Mouse (Mus musculus) heart, adult 18-20 months (tissue): ENCODE data around the gene Ptprk. TPM values are rescaled to one million over a fixed set of nuclear protein-coding genes. Genes with fewer than 3 reads are reported as not detected.

ENCODE experiments used
- DNase-seq, 2 experiments: peaks; one replicate each; pipeline ENCODE4 v3.0.0; 2021 to 2022; ENCODE audit warnings: mixed read lengths in 1 of 2
- total RNA-seq, 2 experiments: library from RNA; stranded (reverse); gene quantifications; 2 replicates each; pipeline ENCODE4 v1.2.3; 2021

The Ptprk gene
- total RNA-seq, 2 experiments from 2014 or later: 17.3 to 21.1 TPM

DNA sequence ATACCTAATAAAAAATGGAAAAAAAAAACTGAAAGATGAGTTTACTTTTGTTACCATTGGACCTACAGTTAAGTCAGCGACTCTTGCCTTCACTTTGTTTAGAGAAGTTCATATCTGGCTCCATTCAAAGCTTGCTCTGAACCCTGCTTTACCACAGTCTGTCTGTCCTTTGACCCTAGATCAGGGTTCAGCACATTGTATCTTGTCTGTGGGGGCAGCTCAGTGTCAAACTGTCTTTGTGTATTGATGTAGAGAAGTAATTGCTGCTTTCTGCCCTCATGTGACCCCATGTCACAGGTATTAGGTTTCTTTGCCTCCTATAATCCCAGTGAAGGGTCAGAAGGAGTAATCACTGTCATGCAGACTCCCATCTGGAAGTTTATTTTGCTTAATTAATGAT is 222.9 kb downstream of the Ptprk start:
- DNase-seq: no peak

- no peak for DNase-seq
These were observed 224.6 kb downstream of the Ptprk start for GRCm38 (mm10) chr10:28299207-28299606.

GRCm38 (mm10) chr10:28303856-28304255 is 229.2 kb downstream of the Ptprk start:
- no peak for DNase-seq

GRCm38 (mm10) chr10:28304292-28304875 is 229.8 kb downstream of the Ptprk start:
- DNase-seq: no peak

DNA sequence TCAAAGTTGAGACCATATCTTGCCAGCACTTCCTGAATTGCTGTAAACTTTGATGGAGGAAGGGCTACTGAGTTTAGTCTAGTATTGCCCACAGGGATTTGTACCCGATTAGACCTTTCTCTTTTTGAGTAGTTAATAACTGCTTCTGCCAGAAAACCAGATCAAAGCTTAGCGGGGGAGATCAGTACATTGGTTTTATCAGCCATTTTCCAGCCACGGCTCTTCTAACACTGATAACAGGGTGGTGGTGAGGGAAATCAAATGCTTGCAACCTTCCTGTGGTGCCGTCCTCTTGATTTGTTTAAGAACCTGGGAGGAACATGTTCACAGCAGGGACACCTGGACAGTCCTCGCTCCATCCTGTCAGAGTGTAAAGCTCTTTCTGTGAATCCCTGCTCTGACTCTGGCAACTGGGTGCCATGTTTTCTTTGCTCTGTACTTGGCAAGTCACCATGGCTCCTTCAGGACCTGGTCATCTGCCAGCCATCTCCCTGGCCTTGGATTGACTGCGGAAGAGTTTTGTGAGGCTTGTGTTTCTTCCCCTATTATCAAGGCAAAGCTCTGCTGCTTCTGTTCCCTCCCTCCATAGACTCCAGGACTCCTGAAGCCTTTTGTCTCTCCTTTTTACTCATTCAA is 231.9 kb downstream of the Ptprk start:
- peak; percentile 6 to 12 for DNase-seq

- no peak for DNase-seq
These were observed 236.7 kb downstream of the Ptprk start for GRCm38 (mm10) chr10:28311369-28311768.

GRCm38 (mm10) chr10:28322995-28323394 is 248.4 kb downstream of the Ptprk start:
- DNase-seq: no peak

DNA sequence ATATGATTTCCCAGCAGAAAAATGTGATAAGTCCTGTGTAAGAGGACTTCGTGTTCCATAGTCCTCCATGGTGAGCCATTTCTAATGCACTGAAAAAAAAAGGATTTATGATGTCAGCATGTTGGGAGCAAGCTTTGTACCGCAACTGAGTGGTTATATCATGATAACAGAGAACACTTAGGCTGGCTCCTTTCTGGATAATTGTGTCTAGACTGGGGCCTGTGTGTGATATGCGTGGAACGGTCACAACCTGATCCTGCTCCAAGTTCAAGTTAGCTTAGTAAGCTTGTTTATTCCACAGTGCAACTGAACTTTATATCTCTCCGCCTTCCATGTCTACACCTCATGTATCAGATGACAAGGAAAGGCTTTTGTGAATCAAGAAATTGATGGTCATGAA is 260.6 kb downstream of the Ptprk start:
- no peak for DNase-seq

DNA sequence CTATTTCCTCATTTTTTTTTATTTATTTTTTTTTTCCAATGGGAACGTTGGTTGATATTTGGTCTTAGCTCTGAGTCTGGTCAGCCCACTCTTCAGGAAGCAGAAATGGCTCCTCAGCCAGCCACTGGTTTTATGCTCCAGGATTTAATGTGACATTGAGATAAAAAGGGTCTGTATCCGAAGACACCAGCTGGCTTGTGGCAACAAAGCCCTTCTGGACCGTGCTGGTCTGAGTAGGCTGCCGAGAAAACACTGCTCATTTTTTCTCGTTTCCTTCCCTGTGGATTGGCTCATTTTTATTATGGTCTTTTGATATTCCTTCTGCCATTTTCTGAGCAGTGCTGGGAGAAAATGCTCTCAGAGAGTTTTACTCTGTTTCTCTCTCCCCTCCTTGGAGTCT is 263.9 kb downstream of the Ptprk start:
- DNase-seq: no peak

GRCm38 (mm10) chr10:28345196-28345681 is 270.6 kb downstream of the Ptprk start:
- DNase-seq: peak; percentile 62 to 77

GRCm38 (mm10) chr10:28365291-28365690 is 290.7 kb downstream of the Ptprk start:
- no peak for DNase-seq

DNA sequence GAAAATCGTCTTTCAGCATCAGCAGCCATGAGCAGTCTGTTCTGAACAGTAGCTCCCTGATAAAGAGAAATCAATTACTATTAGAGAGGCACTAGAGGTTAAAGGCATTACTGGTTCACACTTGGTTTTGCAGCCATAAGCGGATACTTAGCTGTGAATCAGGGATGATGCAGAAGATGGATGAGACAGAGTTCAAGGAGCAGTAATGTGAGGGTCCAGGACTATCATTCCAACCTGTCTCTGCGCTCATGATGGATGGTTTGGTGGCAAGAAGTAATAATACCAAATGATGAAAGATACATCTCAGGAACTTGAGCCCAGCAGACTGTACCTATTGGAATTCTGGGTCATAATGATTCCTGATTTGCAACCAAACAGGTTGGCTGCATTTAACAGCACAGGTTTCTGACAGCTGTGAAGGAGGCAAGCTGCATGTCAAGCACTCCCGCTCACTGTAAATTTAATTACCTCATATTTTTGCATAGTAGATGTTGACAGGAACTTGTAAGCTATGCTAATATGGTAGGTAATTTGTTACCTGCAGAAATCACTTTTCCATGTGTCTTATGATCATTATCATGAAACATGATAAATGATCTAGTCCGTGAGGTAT is 291.6 kb downstream of the Ptprk start:
- DNase-seq: no peak

GRCm38 (mm10) chr10:28369808-28370207 is 295.2 kb downstream of the Ptprk start:
- no peak for DNase-seq

- no peak for DNase-seq
These were observed 300.3 kb downstream of the Ptprk start for GRCm38 (mm10) chr10:28374874-28375273.

- no peak for DNase-seq
These were observed 305.3 kb downstream of the Ptprk start for GRCm38 (mm10) chr10:28379752-28380488.

DNA sequence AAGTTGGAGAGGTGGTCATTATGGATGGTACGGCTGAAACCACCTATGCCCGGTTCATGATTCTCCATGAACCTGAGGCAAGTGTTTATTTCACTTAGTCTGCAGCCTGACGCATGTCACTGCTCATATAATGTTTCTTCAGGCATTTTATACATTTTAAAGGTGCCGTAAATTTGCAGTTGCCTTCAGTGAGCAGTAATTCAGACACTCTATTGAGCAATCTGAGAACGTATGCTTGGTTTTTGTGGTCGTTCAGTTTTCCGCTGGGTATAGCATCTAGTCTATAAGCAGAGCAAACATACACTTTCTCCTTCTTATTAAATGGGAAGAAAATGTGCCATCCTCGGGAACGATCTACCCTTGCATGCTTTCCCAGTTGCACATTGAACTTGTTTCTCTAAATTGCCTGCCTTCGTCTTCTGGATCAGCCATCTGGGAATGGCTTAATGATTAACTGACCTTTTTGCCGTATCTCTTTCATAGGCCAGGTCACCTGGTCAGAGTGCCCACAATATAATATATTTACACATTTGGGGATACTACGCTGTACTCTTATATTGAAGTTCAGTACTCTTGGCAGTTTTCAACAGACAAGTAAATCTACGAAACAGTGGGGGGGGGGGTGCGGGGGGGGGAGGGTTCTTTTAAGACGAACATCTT is 313.1 kb downstream of the Ptprk start:
- DNase-seq: no peak

DNA sequence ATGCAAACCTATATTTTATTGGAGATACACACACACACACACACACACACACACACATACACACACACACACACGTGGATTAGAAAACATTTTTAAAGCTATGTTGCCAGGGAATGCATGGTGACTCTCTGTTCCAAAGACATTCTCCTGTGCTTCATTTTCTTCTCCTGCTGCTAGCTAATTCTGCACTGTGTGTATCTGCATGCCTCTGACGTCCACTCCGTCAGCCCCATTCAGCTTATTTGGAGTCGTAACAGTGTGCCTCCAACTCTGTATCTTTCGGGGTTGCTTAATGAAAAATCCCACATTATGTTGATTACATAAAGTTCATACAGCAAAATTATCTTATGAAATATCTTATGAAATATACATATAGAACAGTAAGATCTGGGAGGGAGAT is 316.5 kb downstream of the Ptprk start:
- DNase-seq: no peak

DNA sequence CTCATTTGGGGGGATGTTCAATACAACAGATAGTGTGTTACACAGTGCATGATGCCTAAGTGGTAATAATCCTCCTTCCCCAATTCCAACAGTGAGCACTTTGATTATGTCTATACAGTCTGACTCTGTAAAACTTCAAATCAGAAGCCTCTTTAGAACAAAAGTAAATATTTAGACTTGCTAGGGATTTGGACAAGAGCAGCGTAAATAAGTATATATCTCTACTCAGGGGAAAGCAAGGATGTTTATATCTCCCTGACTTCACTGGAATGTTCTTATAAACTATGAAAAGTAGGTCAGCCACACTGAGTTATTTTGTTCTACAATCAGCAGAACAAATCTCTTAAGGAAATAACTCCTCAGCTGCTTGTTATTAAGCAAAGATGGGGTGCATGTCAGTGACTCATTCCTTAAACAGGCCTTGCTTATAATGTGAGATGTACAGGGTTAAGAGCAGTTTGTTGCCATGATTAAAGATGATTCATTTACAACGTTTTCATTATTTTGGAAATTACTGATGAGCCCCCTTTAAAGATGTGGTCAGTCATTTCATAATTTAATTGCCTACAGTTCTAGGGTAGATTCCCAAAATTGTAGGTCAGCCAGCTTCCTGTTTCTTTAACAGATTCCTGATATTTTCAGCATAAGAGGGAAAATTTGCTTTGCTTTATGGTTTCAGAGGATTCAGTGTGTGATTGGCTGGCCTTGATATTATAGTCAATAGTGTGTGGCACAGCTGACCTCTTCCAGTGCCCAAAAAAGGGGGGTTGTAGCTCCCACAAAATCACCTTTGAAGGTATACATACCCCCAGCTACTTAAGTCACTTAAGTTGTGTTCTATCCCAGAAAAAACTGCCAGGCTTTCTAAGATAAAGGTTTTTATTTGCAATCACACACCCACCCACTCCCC is 321.2 kb downstream of the Ptprk start:
- peak in 1 of 2 experiments; percentile 5 for DNase-seq

GRCm38 (mm10) chr10:28396520-28396915 is 321.9 kb downstream of the Ptprk start:
- DNase-seq: peak in 1 of 2 experiments; percentile 10

DNA sequence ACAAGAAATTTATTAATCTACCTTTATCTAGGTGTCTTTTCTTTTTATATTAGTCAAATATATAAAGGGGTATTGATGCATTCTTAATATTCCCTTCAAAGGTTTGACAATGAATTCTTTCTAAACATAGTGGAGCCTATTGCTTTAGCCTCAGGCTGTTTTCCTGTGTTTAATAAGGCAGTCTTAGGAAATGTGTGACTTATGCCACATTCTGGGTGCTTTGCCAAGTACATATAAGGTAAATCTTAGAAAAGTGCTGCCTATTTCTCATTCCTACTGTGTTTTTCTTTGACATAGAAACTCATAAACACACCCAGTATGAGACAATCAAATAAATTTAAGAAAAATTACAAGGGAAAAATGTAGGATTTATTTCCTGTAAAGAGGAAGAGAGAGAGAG is 327.2 kb downstream of the Ptprk start:
- no peak for DNase-seq

GRCm38 (mm10) chr10:28408980-28409379 is 334.4 kb downstream of the Ptprk start:
- no peak for DNase-seq
